Mouse (Mus musculus) yolk sac, embryonic 10.5 days (tissue): ENCODE results near the gene Fam241b.

Source experiments
- DNase-seq: peaks from one replicate; pipeline ENCODE4 v3.0.0-alpha.2; 2017; ENCODE audit warnings: low spot score

Fam241b gene

GRCm38 (mm10) chr10:62070636-62071035, 73.1 kb downstream of the Fam241b start:
- DNase-seq = no peak

GRCm38 (mm10) chr10:62069946-62070345, 73.8 kb downstream of the Fam241b start:
- no peak for DNase-seq

GRCm38 (mm10) chr10:62069398-62069797, 74.3 kb downstream of the Fam241b start:
- no peak for DNase-seq

GRCm38 (mm10) chr10:62068532-62068931, 75.2 kb downstream of the Fam241b start:
- no peak for DNase-seq

GRCm38 (mm10) chr10:62066213-62066612, 77.5 kb downstream of the Fam241b start:
- DNase-seq = no peak

GRCm38 (mm10) chr10:62062786-62063185, 80.9 kb downstream of the Fam241b start:
- no peak for DNase-seq

GRCm38 (mm10) chr10:62060969-62061678, 82.6 kb downstream of the Fam241b start:
- DNase-seq = no peak

- no peak for DNase-seq
Measured at GRCm38 (mm10) chr10:62060224-62060913, 83.4 kb downstream of the Fam241b start.

GRCm38 (mm10) chr10:62058508-62059375, 85.0 kb downstream of the Fam241b start:
- DNase-seq = peak; percentile 29
